Mouse (Mus musculus) ovary, postnatal 14 days (tissue): Measurements from ENCODE around the gene Dph2.

Experiments
- DNase-seq: peaks from one replicate; pipeline ENCODE4 v3.0.0; 2022; ENCODE audit warnings: low spot score

The Dph2 gene

DNA sequence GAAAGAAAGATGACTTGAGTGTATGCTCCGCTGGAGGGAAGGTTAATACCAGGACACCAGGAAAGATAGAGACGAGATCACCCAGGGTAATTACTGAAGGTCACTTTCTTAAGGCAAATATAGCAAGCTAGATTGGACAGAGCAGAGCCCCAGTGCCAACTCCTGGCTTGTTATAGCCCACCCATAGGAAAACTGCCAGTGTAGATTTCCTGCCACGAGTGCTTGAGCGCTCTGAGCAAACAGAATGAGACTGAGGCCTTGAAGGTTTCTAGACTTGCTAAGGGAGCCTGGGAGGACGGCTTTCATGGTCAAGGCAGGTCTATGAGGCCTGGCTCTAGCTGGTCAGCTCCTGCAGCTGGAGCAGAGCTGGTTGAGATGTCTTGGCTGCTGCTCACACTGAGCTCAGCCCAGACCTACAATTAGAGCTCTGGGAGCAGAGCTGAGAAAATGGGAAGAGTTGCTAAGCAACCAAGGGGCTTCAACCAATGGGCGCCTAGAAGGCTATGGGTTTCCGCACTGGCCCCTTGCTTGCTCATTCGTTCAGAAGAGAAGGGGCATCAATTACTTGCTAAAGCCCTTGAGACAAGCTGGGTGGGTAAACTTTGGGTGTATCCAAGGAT lies 17.1 kb upstream of the Dph2 start:
- DNase-seq, result no peak

DNA sequence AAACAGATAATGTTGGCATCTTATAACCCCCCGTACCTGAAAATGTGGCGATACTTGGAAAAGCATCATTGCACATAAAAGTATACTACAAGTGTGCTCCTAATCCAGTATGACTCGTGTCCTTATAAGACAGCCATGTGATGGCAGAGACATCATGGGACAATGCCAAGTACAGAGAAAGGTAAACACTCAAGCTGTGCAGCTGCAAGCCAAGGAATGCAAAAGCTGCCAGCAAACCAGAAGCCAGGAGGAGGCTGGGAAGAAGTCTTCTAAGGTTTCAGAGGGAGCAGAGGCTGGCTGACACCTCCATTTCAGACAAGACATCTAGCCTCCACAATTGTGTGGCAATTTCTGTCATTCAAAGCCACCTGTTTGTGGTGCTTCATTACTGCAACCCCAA lies 14.4 kb upstream of the Dph2 start:
- no peak for DNase-seq

DNA sequence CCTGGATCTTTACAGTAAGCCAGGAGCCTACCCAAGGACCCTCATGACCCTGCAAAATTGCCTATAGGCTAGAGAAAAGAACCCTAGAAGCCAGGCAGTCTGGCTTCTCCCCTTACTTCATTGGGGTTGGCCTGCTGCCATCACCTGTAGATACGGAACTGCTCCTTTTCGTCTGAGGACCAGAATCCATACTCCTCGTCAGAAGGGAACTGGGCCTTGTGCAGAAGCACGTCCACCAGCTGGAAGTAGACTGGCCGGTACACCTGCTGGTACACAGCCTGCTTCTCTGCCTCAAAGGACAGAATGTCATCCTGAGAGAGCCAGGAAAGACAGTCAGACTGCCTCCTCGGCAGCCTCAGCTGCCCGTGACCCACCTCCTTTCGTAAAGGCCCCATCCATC lies 12.9 kb upstream of the Dph2 start:
- no peak for DNase-seq

DNA sequence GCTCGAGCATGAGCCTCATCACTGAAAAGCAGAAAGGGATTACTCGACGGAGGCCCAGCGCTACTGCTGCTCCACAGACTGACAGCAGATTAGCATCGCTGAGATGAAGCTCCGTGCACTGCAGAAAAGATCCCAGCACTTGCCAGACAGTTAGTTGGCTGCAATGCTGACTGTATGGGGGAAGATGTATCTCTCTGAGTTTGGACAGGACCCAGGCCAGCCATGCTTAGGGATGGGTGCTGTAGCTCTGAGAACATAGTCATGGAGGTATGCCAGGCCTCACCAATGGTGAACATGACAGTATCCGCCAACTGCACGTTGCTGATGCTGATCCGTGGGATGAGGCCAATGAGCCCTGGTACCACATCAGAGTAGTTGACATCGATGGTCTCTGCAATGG lies 12.3 kb upstream of the Dph2 start:
- DNase-seq, result no peak

DNA sequence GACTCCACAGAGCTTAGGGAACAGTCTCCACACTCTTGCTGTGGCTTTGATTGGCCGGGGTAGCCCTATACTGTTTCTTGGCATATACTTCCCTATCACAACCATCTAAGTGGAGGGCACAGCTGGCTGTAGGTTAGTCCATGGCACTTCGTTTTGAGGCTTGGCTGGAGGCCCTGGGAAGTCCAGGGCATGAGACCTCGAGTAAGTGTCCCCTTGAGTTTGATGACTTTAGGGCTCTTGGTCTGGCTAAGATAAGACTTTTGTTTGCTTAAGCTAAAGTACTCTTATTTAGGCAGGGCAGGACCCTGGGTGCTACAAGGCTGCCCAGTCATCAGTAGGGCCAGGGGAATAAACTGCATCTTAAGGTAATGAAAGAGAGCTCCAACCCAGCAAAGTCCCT lies 6.3 kb upstream of the Dph2 start:
- no peak for DNase-seq

DNA sequence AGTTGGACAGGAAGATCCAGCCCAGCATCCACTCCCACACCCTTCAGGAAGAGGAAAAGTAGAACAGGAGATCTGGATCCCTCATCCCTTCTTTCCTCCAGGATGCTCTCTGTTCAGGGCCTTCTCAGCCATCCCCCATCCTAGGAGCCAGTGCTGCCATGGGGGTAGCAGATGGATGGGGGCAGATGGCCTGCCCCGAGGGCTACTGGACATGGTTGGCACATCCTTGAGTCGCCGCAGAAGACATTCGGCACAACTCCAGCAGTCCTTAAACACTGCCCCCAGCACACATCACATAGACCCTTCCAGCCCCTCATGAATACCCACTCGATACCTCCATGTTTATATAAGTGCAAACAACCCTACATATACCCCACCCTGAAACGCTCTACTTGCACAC lies 4.2 kb upstream of the Dph2 start:
- DNase-seq, result no peak

DNA sequence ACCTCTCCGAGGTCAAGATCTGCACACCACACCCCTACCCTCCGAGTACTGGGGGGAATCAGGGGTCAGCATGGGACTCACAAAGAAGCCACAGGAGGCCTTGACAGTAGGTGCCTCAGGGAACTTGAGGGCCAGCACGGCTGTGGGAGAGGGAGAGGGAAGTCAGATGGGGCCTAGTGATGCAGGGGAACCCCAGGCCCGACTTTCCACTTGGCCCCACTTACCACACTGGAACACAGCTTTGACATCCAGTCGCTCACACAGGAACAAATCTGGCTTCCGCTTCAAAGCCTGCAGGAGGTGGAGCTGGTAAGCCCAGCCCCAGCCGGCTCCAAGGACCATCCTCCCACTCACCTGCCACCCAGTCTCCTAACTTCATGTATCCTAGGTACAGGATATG lies 3.5 kb upstream of the Dph2 start:
- no peak for DNase-seq

DNA sequence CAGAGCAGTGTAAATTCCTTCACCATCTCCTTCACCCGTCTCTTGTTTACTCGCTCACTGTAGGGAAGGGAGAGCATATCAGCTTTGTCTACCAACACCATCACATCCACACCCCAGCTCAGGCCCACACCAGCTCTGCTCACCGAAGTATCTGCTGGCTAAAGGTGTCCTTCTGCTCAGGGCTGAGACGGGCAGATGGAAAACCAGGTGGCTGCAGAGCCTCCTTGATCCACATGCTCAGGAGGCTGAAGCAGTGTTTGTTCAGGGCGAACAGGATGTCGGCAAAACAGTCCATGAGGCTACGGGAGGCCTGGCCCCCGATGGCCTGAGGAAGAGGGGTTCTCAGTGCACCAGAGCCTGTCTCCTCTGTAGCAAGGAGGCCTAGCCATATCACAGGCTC lies 2.8 kb upstream of the Dph2 start:
- no peak for DNase-seq

DNA sequence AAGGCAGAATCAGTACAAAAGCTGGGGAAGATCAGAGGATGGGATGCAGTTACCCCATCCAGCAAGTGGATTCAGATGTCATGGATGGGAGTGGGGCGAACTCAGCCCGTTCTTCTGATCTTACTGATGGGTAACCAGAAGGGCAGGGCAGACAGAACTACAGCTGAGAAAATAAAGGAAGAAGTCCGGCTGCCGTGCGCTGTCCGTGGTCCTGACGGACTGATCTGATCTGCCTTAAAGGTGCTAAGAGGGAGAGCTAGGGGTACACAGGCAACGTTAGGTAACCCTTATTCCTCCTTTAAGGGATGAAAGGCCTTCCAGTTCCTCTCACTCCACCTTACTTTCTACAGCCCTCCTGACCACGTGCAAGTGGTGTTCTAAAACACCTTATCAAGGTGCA lies 1.5 kb upstream of the Dph2 start:
- peak; percentile 54 for DNase-seq

DNA sequence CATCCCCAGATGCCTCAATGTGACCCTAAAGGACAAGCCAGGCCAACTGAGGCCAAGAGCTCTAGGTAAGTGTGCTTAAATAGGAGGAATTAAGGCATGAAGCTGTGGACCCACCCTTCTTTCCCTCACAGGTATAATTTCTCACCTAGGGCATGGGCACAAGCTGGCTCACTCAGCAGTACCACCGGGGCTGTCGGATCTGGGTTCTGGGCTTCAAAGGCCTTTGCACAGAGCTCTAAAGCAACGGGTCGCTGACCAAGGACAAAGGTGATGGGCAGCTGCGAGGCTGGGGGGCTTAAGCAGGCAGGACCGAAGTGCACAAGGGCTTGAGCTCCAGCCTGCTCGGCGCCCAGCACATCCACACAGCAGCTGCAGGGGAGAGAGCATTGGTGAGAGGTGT lies 1.1 kb downstream of the Dph2 start:
- DNase-seq, result no peak

DNA sequence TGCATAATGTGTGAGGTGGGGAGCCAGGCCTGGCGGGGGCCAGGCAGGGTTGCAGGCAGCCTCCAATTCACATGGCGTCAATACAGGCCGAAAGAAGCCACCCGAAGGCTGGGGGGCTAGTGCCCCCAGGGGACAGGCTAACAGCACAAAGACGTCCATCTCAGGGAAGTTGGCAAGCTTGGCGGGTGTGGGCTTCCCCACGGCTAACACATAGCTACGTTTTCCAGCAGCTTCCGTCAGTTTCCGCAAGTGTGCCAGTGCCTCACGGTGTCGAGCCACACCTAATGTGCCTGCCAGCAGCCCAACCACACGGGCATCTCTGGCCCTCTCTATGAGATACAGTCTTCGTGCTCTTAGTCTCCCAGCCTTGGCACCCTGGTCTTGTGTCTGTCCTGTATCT lies 1.8 kb downstream of the Dph2 start:
- DNase-seq, result no peak

DNA sequence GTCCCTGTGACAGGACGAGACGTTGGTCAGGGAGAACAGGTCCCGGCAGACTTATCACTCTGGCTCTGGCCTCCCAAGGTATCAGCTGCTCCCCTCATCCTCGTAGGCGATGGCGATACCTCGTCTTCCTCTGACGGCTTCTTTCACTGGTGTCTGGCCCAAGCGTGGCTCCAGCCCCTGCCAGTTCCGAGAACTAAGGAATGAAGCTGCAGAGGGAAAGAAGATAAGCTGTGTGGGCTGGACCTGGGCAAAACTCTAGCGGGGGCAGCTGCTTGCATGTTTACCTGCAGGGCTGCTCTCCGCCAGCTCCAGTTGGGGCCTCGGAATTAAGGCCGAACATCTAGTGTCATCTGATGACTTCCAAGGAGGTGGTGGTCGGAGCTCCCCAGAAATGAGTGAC lies 2.4 kb downstream of the Dph2 start:
- DNase-seq, result no peak

DNA sequence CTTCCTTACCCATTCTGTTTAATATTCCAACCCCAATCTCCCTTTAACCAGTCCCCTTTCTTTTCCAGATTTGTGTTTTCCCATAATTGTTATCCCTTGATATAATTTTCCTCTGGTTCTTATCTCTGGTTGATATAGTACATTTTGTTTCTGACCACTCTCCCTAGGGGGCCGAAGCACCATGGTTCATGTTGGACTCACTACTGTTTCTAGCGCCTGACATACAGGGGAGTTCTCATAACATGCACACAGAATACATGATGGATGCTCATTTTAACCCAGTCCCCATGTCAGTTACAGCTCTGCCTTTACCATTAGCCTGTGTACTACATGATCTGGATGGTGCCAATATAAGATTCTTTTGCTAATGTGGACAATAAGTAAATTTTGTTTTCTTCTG lies 3.9 kb downstream of the Dph2 start:
- no peak for DNase-seq

DNA sequence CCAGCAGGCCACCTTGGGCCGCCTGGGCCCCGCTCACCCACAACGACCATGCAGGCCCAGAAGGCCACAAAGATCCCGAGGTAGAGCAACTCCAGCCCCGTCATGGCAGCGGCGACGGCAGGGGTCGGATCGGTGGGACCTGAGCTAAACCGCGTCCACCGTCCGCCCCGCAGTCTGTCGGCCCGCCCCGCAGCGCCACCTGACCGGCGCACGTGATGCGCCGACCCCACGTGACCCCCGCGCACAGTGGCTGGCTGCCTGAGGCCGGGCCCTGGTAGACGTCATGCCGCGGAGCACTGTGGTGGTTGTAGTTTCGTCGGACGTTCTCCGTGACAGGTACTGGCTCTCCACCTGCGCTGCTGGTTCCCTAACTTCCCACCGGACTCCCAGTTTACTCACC lies 4.7 kb downstream of the Dph2 start, which contains the start of gene Atp6v0b:
TSS of gene Atp6v0b (minus strand) at position 201 of the 400 bp plus-strand sequence.
- DNase-seq, result peak; percentile 89

DNA sequence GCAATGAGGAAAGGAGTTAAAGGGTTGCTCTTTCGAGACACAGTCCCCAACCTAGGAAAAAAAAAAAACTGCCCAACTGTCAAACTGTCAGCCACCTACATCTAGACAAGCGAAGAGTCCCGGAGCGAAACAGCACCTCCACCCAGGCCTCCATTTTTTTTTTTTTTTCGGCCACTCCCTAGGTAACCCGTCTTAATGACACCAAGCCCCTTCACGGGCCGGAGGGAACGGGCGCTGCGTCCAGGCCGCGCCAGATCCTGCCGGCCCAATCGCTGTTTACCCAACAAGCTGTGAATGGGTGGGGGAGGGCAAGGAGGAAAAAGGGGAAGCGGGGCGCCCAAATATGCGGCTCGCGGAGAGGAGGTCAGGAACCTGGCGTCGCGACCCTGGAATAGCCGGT lies 5.2 kb downstream of the Dph2 start:
- DNase-seq, result no peak

DNA sequence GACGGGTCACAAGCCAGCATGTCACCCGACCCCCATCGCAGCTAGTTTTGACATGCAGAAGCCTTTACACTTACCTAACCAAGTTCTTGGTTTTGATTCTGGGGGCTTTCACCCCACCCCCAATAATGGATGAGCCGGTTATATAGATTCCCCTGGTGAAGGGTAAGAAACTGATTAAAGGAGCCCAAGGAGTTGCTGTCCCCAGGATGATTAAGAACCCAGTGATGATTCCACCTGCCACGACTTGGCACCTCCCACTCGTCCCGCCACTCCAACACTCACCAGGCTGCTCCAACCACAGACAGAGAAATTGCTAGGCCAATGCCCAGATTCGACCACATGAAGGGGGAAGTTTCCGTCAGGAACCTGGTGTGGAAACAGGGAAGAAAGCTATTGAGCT lies 5.8 kb downstream of the Dph2 start:
- no peak for DNase-seq

DNA sequence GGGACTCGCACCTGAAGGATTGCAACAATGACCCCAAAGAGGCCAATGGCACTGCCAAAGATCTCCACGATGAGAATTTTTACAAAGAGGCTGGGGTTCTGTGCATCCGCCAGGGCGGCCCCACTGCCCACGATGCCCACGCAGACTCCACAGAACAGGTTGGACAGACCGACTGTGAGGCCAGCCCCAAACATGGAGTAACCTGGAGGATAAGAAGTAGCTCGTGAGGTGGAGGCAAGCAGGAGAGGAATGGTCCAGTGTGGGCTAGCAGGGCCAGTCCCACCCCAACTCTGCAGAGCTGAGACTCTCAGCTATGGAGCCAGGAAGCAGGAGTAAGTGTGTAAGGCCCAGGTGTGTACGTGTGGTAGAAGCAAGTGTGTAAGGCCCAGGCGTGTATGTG lies 6.7 kb downstream of the Dph2 start:
- DNase-seq, result no peak

DNA sequence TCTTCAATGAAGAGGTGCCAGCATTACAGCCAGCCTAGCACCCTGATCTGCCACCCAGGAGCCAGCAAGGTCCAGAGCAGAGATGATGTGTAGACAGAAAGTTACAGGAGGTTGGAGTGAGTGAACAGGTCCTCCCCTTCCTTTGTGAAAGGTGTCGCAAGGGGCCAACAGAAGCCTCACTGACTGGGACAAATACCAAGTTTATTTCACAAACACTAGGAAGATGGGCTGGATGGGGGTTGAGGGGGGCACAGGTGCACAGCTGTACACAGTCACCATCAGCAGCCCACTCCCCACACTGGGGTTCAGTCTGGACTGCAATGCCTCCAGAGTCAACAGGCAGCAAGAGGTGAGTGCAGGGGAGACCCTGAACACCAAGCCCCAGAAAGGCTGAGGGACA lies 7.7 kb downstream of the Dph2 start:
- no peak for DNase-seq

DNA sequence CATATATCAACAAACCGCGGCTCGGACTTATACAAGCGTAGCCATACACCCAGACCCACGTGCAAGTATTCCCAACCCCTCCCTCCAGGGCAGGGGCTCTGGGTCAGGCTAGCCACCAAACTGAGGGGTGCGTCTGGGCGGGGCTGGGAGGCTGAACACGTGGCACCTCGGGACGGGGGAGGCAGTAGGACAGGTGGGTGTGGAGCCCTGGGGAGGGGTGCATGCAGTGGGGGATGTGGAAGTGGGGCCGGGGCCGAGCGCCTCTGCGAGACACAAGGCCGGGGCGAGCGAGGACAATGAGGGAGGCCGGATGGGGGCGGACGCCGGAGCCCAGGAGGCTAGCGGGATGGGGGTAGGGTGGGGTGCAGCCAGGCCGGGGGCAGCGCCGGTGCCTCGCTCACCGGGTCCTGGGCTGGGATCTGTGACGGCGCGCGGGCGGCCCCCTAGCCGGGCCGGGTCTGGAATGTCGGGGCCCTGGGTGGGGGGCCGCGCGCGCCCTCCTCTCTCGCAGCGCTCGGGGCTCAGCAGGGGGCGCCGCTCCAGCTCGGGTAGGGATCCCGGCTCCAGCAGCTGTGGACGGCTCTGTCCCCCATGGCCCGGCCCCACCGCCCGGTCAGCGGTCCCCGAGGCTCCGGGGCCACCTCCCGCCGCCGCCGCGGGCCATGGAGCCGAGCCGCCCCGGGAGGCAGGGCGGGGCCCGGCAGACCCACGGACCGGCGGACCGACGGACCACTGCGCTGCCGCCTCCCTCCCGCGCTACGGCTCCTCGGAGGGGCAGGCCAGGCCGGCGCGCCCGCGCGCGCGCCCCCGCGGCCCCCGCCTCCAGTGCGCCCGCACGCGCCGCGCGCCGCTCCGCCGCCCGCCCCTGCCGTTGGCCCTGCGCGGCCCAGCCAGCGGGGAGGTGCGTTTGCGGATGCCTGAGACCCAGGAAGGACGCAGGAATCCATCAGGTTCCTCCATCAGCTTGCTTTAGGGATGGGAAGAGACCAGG lies 8.8 kb downstream of the Dph2 start, which contains the start of gene B4galt2:
TSS of gene B4galt2 (minus strand) at position 787 of the 991 bp plus-strand sequence.
- peak; percentile 57 for DNase-seq

DNA sequence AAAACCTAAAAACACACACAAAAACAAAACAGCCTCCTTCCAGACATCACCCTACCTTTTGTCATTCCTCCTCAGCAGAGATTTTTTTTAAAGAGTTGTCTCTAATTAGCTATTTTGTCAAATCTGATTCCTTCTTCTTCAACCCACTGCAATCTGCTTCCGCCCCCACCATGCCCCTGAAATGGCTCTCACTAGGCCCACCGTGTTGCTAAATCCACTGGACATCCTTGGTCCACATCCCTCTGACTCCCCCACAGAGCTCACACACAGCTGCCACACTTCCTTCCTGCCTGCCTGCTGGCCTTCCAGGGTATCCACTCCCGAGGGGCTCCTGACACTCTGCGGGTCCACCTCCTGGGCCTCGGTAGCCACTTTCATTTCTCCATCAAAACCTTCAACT lies 13.1 kb downstream of the Dph2 start:
- no peak for DNase-seq

DNA sequence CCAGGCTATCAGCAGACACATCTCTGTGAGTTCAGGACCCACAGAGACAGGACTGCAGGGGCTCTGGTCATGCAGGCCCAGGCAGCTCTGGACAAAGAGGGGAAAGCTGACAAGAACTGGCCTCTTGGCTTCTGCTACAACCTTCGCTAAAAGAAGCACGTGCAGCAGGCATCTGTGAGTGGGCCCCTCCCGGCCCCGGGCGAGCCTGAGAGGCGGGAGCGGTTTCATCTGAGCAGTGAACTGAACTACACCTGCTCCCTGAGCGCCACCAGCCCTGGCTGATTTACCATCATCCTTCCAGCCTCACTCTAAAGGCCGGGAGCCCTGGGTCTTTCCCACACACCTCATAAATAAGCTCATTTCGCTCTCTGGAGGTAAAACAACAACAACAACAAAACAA lies 13.5 kb downstream of the Dph2 start:
- no peak for DNase-seq

DNA sequence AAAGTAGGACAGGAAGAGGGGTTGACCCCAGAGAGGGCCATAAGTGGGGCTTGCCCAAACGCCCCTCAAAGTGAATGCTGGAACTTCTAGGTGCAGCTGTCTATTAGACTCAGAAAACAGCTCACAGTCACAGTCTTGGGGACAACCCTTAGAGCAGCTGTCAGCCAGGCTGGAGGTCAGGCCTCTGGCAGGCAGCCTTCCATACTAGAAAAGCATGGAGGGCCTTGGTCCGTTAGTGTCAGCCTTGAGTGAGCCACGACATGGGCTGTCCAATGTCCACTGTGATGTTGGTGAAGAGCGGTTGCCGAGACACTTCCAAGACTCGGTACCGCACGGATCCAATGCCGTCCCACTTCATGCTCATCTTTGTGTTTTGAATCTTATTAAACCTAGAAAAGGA lies 18.2 kb downstream of the Dph2 start:
- DNase-seq, result no peak

DNA sequence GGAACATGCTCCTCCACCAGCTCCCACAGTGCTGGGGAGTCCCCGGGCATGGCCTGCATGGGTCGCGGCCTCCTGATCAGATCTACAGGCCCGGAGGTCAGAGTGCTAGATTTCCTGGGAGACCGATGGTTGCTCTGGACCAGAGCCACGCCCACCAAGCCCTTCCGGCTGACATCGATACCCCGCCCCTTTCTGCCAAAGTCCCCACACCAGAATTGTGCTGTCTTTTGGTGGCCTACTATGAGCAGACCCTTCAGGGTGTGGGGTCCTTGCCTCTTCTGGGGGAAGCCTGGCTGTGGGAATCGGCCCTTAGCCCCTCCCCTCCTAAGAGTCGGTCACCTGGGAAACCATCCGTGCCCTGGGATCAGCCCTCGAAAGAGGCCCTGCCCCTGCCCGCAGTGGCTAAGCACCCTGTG lies 19.4 kb downstream of the Dph2 start, which contains the start of gene Ccdc24:
TSS of gene Ccdc24 (minus strand) at position 87 of the 416 bp plus-strand sequence.
- DNase-seq, result no peak
